Mouse (Mus musculus) embryonic facial prominence, embryonic 13.5 days (tissue): ENCODE data around the gene Tbc1d20. TPM values are rescaled to one million over a fixed set of nuclear protein-coding genes. Genes with fewer than 3 reads are reported as not detected.
"Not testable (repeated sequence)": the region's sequence is repeated elsewhere in the genome, so short reads cannot be mapped to it uniquely, and the experiment has no call there.

Source experiments
- ATAC-seq: fragments of 200-750 bp; cut with Nextera tagmentation; 2 replicates; pipeline ENCODE4 v1.8.0; 2017; ENCODE audit warnings: low read depth; ENCODE audit not compliant: insufficient number of reproducible peaks, insufficient read depth, low FRiP score, low TSS enrichment
- H3K27ac ChIP-seq: fragments of 300-500 bp; sonication (generic); 2 replicates; pipeline ENCODE4 v1.5.1; 2015; ENCODE audit warnings: moderate library complexity, mild to moderate bottlenecking, inconsistent platforms
- H3K27me3 ChIP-seq: fragments of 300-500 bp; sonication (generic); 2 replicates; pipeline ENCODE4 v1.6.1; 2015; ENCODE audit warnings: mild to moderate bottlenecking, inconsistent platforms
- H3K36me3 ChIP-seq: fragments of 300-500 bp; sonication (generic); 2 replicates; pipeline ENCODE4 v1.6.1; 2015; ENCODE audit warnings: mild to moderate bottlenecking, inconsistent platforms
- H3K4me1 ChIP-seq: fragments of 300-500 bp; sonication (generic); 2 replicates; pipeline ENCODE4 v1.6.1; 2015; ENCODE audit warnings: inconsistent platforms
- H3K4me2 ChIP-seq: fragments of 300-500 bp; sonication (generic); 2 replicates; pipeline ENCODE4 v1.6.1; 2015; ENCODE audit warnings: moderate library complexity, mild to moderate bottlenecking, inconsistent platforms
- H3K4me3 ChIP-seq: fragments of 300-500 bp; sonication (generic); 2 replicates; pipeline ENCODE4 v1.5.1; 2015; ENCODE audit warnings: mild to moderate bottlenecking, inconsistent platforms
- H3K9ac ChIP-seq: fragments of 300-500 bp; sonication (generic); 2 replicates; pipeline ENCODE4 v1.6.1; 2015; ENCODE audit warnings: mild to moderate bottlenecking, inconsistent platforms
- H3K9me3 ChIP-seq: fragments of 300-500 bp; sonication (generic); 2 replicates; pipeline ENCODE4 v1.6.1; 2016; ENCODE audit warnings: inconsistent platforms
- WGBS: fragments of 180-500 bp; shearing (Covaris S2); methylation state at CpG from one replicate; pipeline ENCODE4 v1.1.7; 2015; ENCODE audit warnings: mixed read lengths; 5-methylcytosine and 5-hydroxymethylcytosine counted together
- polyA plus RNA-seq: library from polyadenylated mRNA; unstranded; fragments of >200 nt; fragmentation: Nextera tagmentation; extraction: Ambion mirVana; gene quantifications from 2 replicates; pipeline ENCODE4 v1.2.1, GENCODE M21; 2015

The Tbc1d20 gene
- polyA plus RNA-seq, 1 experiment from 2014 or later: 45.9 TPM

GRCm38 (mm10) chr2:152344361-152344760 is 50.7 kb downstream of the Tbc1d20 start:
- 9% methylated on average over 10 of the region's 10 CpGs for WGBS
- no peak for ATAC-seq
- Histone ChIP-seq H3K4me2 (peak overlapping the region; percentile 95), H3K27me3 (peaks cover 31% of the 10 kb centered on the region), H3K27ac (no peak overlapping the region), H3K36me3 (no peaks in the 10 kb centered on the region), H3K9me3 (no peaks in the 10 kb centered on the region), H3K9ac (peak overlapping the region; percentile 76), H3K4me1 (peaks cover 12% of the 10 kb centered on the region), H3K4me3 (peak overlapping the region; percentile 59)

GRCm38 (mm10) chr2:152344909-152345308 is 51.3 kb downstream of the Tbc1d20 start:
- Histone ChIP-seq H3K9me3 (no peaks in the 10 kb centered on the region), H3K4me3 (no peak overlapping the region), H3K4me1 (peaks cover 12% of the 10 kb centered on the region), H3K9ac (no peak overlapping the region), H3K27me3 (peaks cover 31% of the 10 kb centered on the region), H3K4me2 (peak overlapping the region; percentile 95; the same call in 1 of the 2 replicates), H3K36me3 (no peaks in the 10 kb centered on the region), H3K27ac (no peak overlapping the region)
- 62% methylated on average over 5 of the region's 5 CpGs for WGBS
- ATAC-seq: no peak

- Histone ChIP-seq H3K36me3 (no peaks in the 10 kb centered on the region), H3K4me2 (no peak overlapping the region), H3K4me3 (no peak overlapping the region), H3K27me3 (peaks cover 31% of the 10 kb centered on the region), H3K9ac (no peak overlapping the region), H3K4me1 (peaks cover 12% of the 10 kb centered on the region), H3K27ac (no peak overlapping the region), H3K9me3 (no peaks in the 10 kb centered on the region)
- 53% methylated on average over 6 of the region's 6 CpGs for WGBS
- ATAC-seq: no peak
Measured at GRCm38 (mm10) chr2:152345393-152345792, 51.8 kb downstream of the Tbc1d20 start.

GRCm38 (mm10) chr2:152346776-152347465 is 53.3 kb downstream of the Tbc1d20 start:
- 27% methylated on average over 9 of the region's 9 CpGs for WGBS
- H3K4me3 ChIP-seq: no peak overlapping the region
- no peaks in the 10 kb centered on the region for H3K36me3 ChIP-seq
- no peak for ATAC-seq
- H3K9me3 ChIP-seq: no peaks in the 10 kb centered on the region
- no peak overlapping the region for H3K27ac ChIP-seq
- H3K9ac ChIP-seq: no peak overlapping the region
- H3K4me1 ChIP-seq: peaks cover 12% of the 10 kb centered on the region
- no peak overlapping the region for H3K4me2 ChIP-seq
- H3K27me3 ChIP-seq: peaks cover 29% of the 10 kb centered on the region

DNA sequence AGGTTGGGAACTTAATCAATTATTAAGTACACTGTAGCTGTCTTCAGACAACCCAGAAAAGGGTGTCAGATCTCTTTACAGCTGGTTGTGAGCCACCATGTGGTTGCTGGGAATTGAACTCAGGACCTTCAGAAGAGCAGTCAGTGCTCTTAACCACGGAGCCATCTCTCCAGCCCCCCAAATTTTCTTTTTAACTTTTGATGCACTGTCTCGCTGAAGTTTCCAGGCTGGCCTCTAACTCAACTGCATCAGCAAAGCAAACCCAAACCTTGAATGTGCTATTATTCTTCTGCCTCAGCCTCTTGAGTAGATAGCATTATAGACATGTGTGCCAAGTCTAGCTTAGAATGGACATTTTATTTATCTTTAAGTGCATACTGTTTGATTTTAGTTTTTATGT is 54.1 kb downstream of the Tbc1d20 start:
- H3K4me2 ChIP-seq: no peak overlapping the region
- no peak overlapping the region for H3K4me3 ChIP-seq
- no peaks in the 10 kb centered on the region for H3K9me3 ChIP-seq
- H3K36me3 ChIP-seq: no peaks in the 10 kb centered on the region
- H3K27ac ChIP-seq: no peak overlapping the region
- WGBS: 79% methylated on average over 2 of the region's 2 CpGs
- H3K4me1 ChIP-seq: peaks cover 12% of the 10 kb centered on the region
- ATAC-seq: no peak
- H3K27me3 ChIP-seq: peaks cover 21% of the 10 kb centered on the region
- no peak overlapping the region for H3K9ac ChIP-seq

GRCm38 (mm10) chr2:152349205-152349604 is 55.6 kb downstream of the Tbc1d20 start:
- Histone ChIP-seq H3K9ac (no peak overlapping the region), H3K27ac (no peak overlapping the region), H3K27me3 (peaks cover 14% of the 10 kb centered on the region), H3K9me3 (no peaks in the 10 kb centered on the region), H3K4me1 (peaks cover 5% of the 10 kb centered on the region), H3K36me3 (no peaks in the 10 kb centered on the region), H3K4me3 (no peak overlapping the region), H3K4me2 (no peak overlapping the region)
- 83% methylated on average over 6 of the region's 6 CpGs for WGBS
- no peak for ATAC-seq

GRCm38 (mm10) chr2:152349842-152350540 is 56.4 kb downstream of the Tbc1d20 start:
- no peak overlapping the region for H3K27ac ChIP-seq
- peaks cover 8% of the 10 kb centered on the region for H3K27me3 ChIP-seq
- no peak for ATAC-seq
- H3K4me1 ChIP-seq: no peaks in the 10 kb centered on the region; the same call in 1 of the 2 replicates
- H3K4me2 ChIP-seq: no peak overlapping the region
- no peaks in the 10 kb centered on the region for H3K36me3 ChIP-seq
- no peaks in the 10 kb centered on the region for H3K9me3 ChIP-seq
- H3K4me3 ChIP-seq: no peak overlapping the region
- no peak overlapping the region for H3K9ac ChIP-seq
- 85% methylated on average over 8 of the region's 8 CpGs for WGBS

DNA sequence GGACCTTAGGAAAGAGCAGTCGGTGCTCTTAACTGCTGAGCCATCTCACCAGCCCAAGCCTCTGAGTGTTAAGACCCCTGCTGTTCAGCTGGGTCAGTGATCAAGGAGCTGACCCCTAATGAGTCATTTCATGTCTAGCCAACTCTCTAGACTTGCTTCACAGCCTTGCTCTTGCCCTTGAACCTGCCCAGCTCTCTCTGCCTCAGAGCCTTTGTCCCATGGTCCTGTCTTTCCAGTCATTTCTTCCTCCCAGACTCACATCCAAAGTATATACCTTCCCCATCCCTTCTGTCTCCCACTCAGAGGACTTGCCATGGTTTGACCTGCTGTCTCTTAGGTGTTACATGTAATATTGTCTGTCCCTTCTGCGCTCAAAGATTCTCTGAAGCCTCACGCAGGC is 63.6 kb downstream of the Tbc1d20 start:
- no peak for ATAC-seq
- Histone ChIP-seq H3K4me2 (no peak overlapping the region), H3K4me1 (no peaks in the 10 kb centered on the region), H3K27ac (no peak overlapping the region), H3K36me3 (no peaks in the 10 kb centered on the region), H3K27me3 (no peaks in the 10 kb centered on the region), H3K9ac (no peak overlapping the region), H3K9me3 (no peaks in the 10 kb centered on the region), H3K4me3 (no peak overlapping the region)
- 85% methylated on average over 3 of the region's 3 CpGs for WGBS

GRCm38 (mm10) chr2:152358977-152359376 is 65.3 kb downstream of the Tbc1d20 start:
- WGBS: 76% methylated on average over 5 of the region's 5 CpGs
- H3K4me2 ChIP-seq: not testable (repeated sequence)

DNA sequence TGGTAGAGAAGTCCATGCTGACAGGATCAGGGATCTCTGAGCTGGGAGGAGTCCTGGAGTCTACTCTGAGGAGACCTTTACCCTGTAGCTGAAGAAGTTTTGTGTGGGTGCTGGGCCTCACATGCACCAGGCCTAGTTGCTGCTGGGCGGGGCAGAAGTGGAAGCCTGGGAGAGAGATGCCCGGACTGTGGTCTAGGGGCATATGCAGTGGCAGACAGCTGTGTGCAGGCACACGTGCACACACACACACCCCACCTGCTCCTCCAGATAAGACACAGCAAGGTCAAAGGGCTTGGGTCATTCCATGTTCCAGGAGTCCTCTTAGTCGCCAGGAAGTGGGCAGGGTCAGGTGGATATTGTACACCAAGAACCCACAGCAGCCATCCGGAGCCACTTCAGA is 66.0 kb downstream of the Tbc1d20 start:
- WGBS: 71% methylated on average over 5 of the region's 5 CpGs
- no peak overlapping the region for H3K4me2 ChIP-seq
- H3K9ac ChIP-seq: no peak overlapping the region
- no peaks in the 10 kb centered on the region for H3K36me3 ChIP-seq
- ATAC-seq: no peak
- H3K27me3 ChIP-seq: no peaks in the 10 kb centered on the region
- H3K27ac ChIP-seq: no peak overlapping the region
- H3K9me3 ChIP-seq: no peaks in the 10 kb centered on the region
- no peak overlapping the region for H3K4me3 ChIP-seq
- H3K4me1 ChIP-seq: peaks cover 7% of the 10 kb centered on the region; the same call in 1 of the 2 replicates

More at GRCm38 (mm10) chr2:152358977-152359376, 65.3 kb downstream of the Tbc1d20 start:
- ATAC-seq, H3K27me3 ChIP-seq, H3K36me3 ChIP-seq, H3K9ac ChIP-seq, H3K4me1 ChIP-seq, H3K27ac ChIP-seq, H3K9me3 ChIP-seq, H3K4me3 ChIP-seq: not testable (repeated sequence)

DNA sequence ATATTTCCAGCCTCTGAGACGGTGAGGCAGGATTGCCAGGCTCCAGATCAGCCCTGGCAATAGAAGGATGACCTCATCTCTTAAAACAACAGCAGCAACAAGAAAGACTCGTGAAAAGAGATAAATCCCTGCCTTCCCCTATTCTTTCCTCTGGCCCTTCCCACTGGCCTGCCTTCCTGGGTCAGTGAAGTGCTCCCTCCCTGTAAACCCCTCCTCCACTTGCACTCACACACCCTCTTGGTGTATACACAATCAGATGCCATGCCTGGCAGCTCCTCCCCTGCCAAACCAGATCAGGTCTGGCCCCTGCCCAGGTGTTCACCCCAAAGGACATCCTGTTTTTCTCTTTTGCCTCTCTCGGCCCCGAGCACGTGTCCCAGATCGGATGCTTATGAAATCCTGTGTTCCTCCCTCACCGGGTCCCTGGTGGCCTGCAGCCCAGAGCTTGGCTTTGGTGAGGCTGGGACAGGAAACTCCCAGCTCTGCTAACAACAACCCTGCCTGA is 66.7 kb downstream of the Tbc1d20 start:
- H3K4me1 ChIP-seq: peaks cover 7% of the 10 kb centered on the region; the same call in 1 of the 2 replicates
- no peak overlapping the region for H3K27ac ChIP-seq
- no peak overlapping the region for H3K4me3 ChIP-seq
- H3K4me2 ChIP-seq: no peak overlapping the region
- no peak; the same call in 1 of the 2 replicates for ATAC-seq
- H3K9ac ChIP-seq: no peak overlapping the region
- H3K36me3 ChIP-seq: no peaks in the 10 kb centered on the region
- H3K27me3 ChIP-seq: no peaks in the 10 kb centered on the region
- no peaks in the 10 kb centered on the region for H3K9me3 ChIP-seq
- 59% methylated on average over 7 of the region's 7 CpGs for WGBS

- 85% methylated on average over 8 of the region's 8 CpGs for WGBS
- H3K27me3 ChIP-seq: no peaks in the 10 kb centered on the region
- ATAC-seq: no peak
- no peaks in the 10 kb centered on the region for H3K9me3 ChIP-seq
- H3K4me3 ChIP-seq: no peak overlapping the region
- H3K9ac ChIP-seq: no peak overlapping the region
- H3K4me2 ChIP-seq: no peak overlapping the region
- peaks cover 7% of the 10 kb centered on the region; the same call in 1 of the 2 replicates for H3K4me1 ChIP-seq
- no peak overlapping the region for H3K27ac ChIP-seq
- H3K36me3 ChIP-seq: no peaks in the 10 kb centered on the region
Measured at GRCm38 (mm10) chr2:152361193-152361592, 67.6 kb downstream of the Tbc1d20 start.
